Mouse (Mus musculus) limb, embryonic 11.5 days (tissue): ENCODE measurements at regions not wholly inside any gene's neighbourhood (a gene's known extent, or its start where the extent isn't known, plus 50 kb on each side); places are given as distances from the start of the nearest gene placed in this dataset.

Source experiments
- ATAC-seq: fragments of 200-750 bp; cut with Nextera tagmentation; 2 replicates; pipeline ENCODE4 v1.8.0; 2017; ENCODE audit warnings: low read depth; ENCODE audit not compliant: insufficient number of reproducible peaks, low FRiP score, low TSS enrichment
- DNase-seq: peaks from one replicate; pipeline ENCODE4 v3.0.0-alpha.2; 2015; ENCODE audit warnings: low spot score
- H3K27ac ChIP-seq: fragments of 300-500 bp; sonication (generic); replicated peaks from 2 replicates; pipeline ENCODE4 v1.5.1; 2014; ENCODE audit warnings: low read depth, mild to moderate bottlenecking, low read length
- H3K27me3 ChIP-seq: fragments of 300-500 bp; sonication (generic); 2 replicates; pipeline ENCODE4 v1.6.1; 2014; ENCODE audit warnings: mild to moderate bottlenecking, low read length, mixed read lengths; ENCODE audit not compliant: control insufficient read depth, insufficient read depth
- H3K36me3 ChIP-seq: fragments of 300-500 bp; sonication (generic); 2 replicates; pipeline ENCODE4 v1.6.1; 2014; ENCODE audit warnings: mild to moderate bottlenecking, low read length, moderate library complexity, mixed read lengths; ENCODE audit not compliant: control insufficient read depth, insufficient read depth
- H3K4me1 ChIP-seq: fragments of 300-500 bp; sonication (generic); 2 replicates; pipeline ENCODE4 v1.6.1; 2014; ENCODE audit warnings: low read length, mixed read lengths; ENCODE audit not compliant: control insufficient read depth, insufficient read depth
- H3K4me2 ChIP-seq: fragments of 300-500 bp; sonication (generic); 2 replicates; pipeline ENCODE4 v1.6.1; 2014; ENCODE audit warnings: low read depth, mild to moderate bottlenecking, moderate library complexity; ENCODE audit not compliant: severe bottlenecking
- H3K4me3 ChIP-seq: fragments of 300-500 bp; sonication (generic); 2 replicates; pipeline ENCODE4 v1.5.1; 2014; ENCODE audit warnings: low read depth, low read length
- H3K9ac ChIP-seq: fragments of 300-500 bp; sonication (generic); 2 replicates; pipeline ENCODE4 v1.6.1; 2014; ENCODE audit warnings: mild to moderate bottlenecking, low read length
- H3K9me3 ChIP-seq: fragments of 300-500 bp; sonication (generic); 2 replicates; pipeline ENCODE4 v1.6.1; 2016; ENCODE audit warnings: low read length; ENCODE audit not compliant: control insufficient read depth
- WGBS: fragments of 180-500 bp; shearing (Covaris S2); extraction: QIAGEN DNeasy Blood & Tissue Kit; methylation state at CpG from one replicate; pipeline ENCODE4 v1.1.7; 2014; 5-methylcytosine and 5-hydroxymethylcytosine counted together

DNA sequence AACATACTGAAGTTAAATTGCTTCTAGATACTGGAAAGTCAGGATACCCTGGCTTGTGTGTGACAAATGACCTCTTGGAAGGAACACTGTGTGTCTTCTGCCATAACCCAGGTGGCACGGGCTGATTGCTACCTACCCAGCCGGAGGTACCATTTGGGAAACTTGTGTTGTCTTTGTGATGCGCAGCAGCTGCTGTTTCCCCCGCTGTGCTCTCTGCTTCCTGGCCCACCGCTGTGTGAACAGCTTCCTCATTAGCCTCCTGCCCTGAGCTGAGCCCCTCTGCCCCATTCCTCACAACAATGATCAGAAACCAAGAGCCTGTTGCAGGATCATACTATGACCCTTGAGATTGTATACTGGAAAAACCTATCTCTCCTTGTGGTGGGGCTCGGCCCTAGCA lies 51.9 kb upstream of the Cldn5 start:
- DNase-seq, result no peak
- no peak for ATAC-seq

More for the DNA sequence above, 51.9 kb upstream of the Cldn5 start:
- Histone ChIP-seq H3K27ac (no peak overlapping the region), H3K9ac (no peak overlapping the region), H3K9me3 (no peaks in the 10 kb centered on the region), H3K4me3 (no peak overlapping the region), H3K27me3 (no peaks in the 10 kb centered on the region), H3K36me3 (no peaks in the 10 kb centered on the region), H3K4me1 (no peaks in the 10 kb centered on the region), H3K4me2 (no peak overlapping the region)
- WGBS, result 31% methylated on average over 6 of the region's 6 CpGs
